Mouse (Mus musculus) heart, postnatal 14 days (tissue): Measurements from ENCODE around the gene Arhgef38. TPM values are rescaled to one million over a fixed set of nuclear protein-coding genes. Genes with fewer than 3 reads are reported as not detected.

ENCODE experiments used
- DNase-seq, 2 experiments: peaks; one replicate each; pipeline ENCODE4 v3.0.0; 2021 to 2022
- intact Hi-C: fragments of 180-260 bp; cut with DNase I; formaldehyde crosslinking; loops from one replicate; pipeline ENCODE4 v1.15.1; 2025
- total RNA-seq, 2 experiments: library from RNA; stranded (reverse); gene quantifications; 2 replicates each; pipeline ENCODE4 v1.2.3; 2021

Gene Arhgef38
- total RNA-seq, 2 experiments from 2014 or later, result 0.26 TPM; not detected in 1

DNA sequence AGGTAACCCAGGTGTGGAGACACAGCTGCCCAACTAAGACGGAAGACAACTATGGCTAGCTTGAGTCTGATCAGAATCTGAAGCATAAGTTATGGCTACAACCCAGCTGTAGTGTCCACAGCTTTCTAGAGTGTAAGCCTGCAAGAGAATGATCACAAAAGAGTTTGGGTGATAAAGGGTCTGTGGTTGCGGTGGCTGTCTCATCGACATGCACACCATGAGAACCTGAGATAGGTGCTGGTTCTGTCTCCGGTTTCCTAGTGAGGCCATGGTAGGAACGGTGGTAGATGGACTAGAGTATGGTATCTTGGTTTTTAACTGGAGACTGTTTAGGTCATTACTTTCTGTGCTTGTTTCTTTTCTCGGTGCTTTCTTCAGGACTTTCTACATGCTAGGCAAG is 136.8 kb downstream of the Arhgef38 start:
- intact Hi-C loops, result no loop called here
- DNase-seq, result no peak

DNA sequence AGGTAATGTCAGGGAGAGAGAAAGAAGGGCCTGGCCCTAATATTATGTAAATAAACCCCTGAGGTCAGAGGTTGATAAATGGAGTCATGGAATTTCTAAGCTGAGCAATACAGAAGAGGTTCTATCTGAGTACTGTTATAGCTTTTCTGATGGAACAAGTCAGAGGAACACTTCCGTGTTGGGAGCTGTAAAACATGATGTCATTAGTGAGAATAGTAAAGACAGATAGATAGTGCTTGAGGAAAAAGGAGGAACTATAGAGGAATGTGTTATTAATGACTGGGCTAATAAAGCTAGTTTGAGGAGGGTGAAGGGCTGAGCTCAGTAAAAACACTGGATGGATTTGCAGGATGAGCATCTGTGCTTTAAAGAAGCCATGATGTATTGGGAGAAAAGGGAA is 140.4 kb downstream of the Arhgef38 start:
- DNase-seq, result no peak
- intact Hi-C loops, result loop anchor here (5.0 kb wide), 1 partner anchor 347 kb away; no protein-coding TSS in a partner anchor

GRCm38 (mm10) chr3:133092936-133093335 is 141.8 kb downstream of the Arhgef38 start:
- no peak for DNase-seq
- intact Hi-C loops, result loop anchor here (5.0 kb wide), 1 partner anchor 346 kb away; no protein-coding TSS in a partner anchor

GRCm38 (mm10) chr3:133092274-133092853 is 142.4 kb downstream of the Arhgef38 start:
- intact Hi-C loops, result loop anchor here (5.0 kb wide), 1 partner anchor 345 kb away; no protein-coding TSS in a partner anchor
- no peak for DNase-seq

GRCm38 (mm10) chr3:133091664-133092273 is 143.0 kb downstream of the Arhgef38 start, which contains the start of the genes Ints12 and Gstcd:
Gene Ints12 (plus strand): TSS chr3:133091840.
Gene Gstcd (minus strand): TSS chr3:133092033.
- intact Hi-C loops, result loop anchor here (5.0 kb wide), 1 partner anchor 344 kb away; no protein-coding TSS in a partner anchor

DNA sequence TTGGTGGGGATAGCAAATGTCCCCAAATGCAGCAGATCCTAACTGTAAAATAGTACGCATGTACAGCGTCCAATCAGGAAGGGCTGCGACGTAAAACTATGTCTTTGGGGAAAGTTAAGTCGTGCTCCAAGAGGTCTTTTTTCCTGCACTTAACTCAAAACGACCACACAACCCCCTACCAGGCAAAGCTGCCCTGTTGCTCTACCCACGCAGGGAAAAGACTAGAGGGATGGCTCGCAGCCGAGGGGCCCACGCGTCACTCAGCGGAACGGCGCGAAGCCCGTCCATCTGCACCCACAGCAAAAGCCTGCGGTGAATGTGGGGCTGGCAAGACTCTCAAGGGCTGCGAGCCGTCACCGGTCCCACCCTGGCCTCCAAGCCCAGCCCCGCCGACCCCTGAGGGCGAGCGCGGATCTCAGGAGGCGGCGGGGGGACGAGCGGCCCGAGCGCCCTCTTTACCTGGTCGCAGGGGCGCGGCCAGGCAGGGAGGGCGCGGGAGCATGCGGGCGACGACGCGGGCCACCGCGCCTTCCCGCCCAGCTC is 143.6 kb downstream of the Arhgef38 start:
- intact Hi-C loops, result loop anchor here (5.0 kb wide), 1 partner anchor 344 kb away; no protein-coding TSS in a partner anchor
- DNase-seq, result no peak

More at GRCm38 (mm10) chr3:133091664-133092273, 143.0 kb downstream of the Arhgef38 start, which contains the start of the genes Ints12 and Gstcd:
- peak; percentile 87 to 95 for DNase-seq

GRCm38 (mm10) chr3:133090247-133091120 is 144.3 kb downstream of the Arhgef38 start:
- DNase-seq, result no peak
- intact Hi-C loops, result loop anchor here (5.0 kb wide), 1 partner anchor 343 kb away; no protein-coding TSS in a partner anchor

DNA sequence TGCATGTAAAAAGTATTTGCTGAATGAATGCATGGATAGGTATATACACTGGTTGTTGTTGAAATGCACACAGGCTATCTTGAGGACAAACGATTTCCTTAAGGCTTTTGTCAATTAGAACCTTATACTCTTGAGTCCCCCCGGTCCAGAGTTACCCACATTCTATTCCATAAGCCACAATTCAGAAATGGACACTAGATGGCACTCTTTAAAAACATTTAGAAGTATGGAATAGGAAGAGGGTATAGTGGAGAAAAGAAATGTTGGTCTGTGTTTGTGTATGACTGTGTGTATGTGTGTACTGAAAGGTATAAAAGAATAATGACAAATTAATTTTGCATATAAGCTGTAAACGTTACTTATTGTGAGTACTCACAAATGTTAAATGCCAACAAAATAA is 148.9 kb downstream of the Arhgef38 start:
- intact Hi-C loops, result loop anchor here (2.0 kb wide), 1 partner anchor 187 kb away; no protein-coding TSS in a partner anchor
- DNase-seq, result no peak

- no peak for DNase-seq
- intact Hi-C loops, result no loop called here
Observed at GRCm38 (mm10) chr3:133082736-133083135, 152.0 kb downstream of the Arhgef38 start.

GRCm38 (mm10) chr3:133075560-133075959 is 159.2 kb downstream of the Arhgef38 start:
- intact Hi-C loops, result no loop called here
- no peak for DNase-seq

Other genes with a start within 250 kb of the Arhgef38 start
- 1 to 10 TPM; 9.0 to 9.7 TPM for gene Ints12, start 143.1 kb downstream of the Arhgef38 start, total RNA-seq
- 1 to 10 TPM; 3.3 to 3.4 TPM for gene Gstcd, start 142.9 kb downstream of the Arhgef38 start, total RNA-seq
- gene Ppa2, start 75.2 kb upstream of the Arhgef38 start, total RNA-seq, result 100 to 1,000 TPM; 110 to 112 TPM